Mouse (Mus musculus): Measurements from ENCODE around the gene Pkp1.

The Pkp1 gene

GRCm38 (mm10) chr1:135856070-135856469, 62.9 kb downstream of the Pkp1 start:
- no peak for DNase-seq (ENCODE audit: low spot score in 2 of 2)

GRCm38 (mm10) chr1:135855344-135855687, 63.7 kb downstream of the Pkp1 start:
- DNase-seq (ENCODE audit: low spot score in 2 of 2) = no peak

GRCm38 (mm10) chr1:135854591-135855343, 64.2 kb downstream of the Pkp1 start:
- DNase-seq (ENCODE audit: low spot score in 2 of 2) = no peak

- no peak for DNase-seq (ENCODE audit: low spot score in 2 of 2)
Measured at GRCm38 (mm10) chr1:135853200-135853599, 65.8 kb downstream of the Pkp1 start.

- peak in 1 of 2 experiments; percentile 19 for DNase-seq (ENCODE audit: low spot score in 2 of 2)
Measured at GRCm38 (mm10) chr1:135852044-135852756, 66.8 kb downstream of the Pkp1 start.

- peak in 1 of 2 experiments; percentile 40 for DNase-seq (ENCODE audit: low spot score in 2 of 2)
Measured at GRCm38 (mm10) chr1:135850722-135851512, 68.1 kb downstream of the Pkp1 start.

- no peak for DNase-seq (ENCODE audit: low spot score in 2 of 2)
Measured at GRCm38 (mm10) chr1:135847611-135848351, 71.2 kb downstream of the Pkp1 start.

GRCm38 (mm10) chr1:135847139-135847562, 71.9 kb downstream of the Pkp1 start:
- DNase-seq (ENCODE audit: low spot score in 2 of 2) = peak in 1 of 2 experiments; percentile 31

GRCm38 (mm10) chr1:135846632-135847031, 72.4 kb downstream of the Pkp1 start:
- DNase-seq (ENCODE audit: low spot score in 2 of 2) = no peak

GRCm38 (mm10) chr1:135844481-135844880, 74.5 kb downstream of the Pkp1 start:
- no peak for DNase-seq (ENCODE audit: low spot score in 2 of 2)

GRCm38 (mm10) chr1:135843519-135844262, 75.3 kb downstream of the Pkp1 start:
- no peak for DNase-seq (ENCODE audit: low spot score in 2 of 2)

GRCm38 (mm10) chr1:135840675-135841395, 78.2 kb downstream of the Pkp1 start:
- peak in 1 of 2 experiments; percentile 24 for DNase-seq (ENCODE audit: low spot score in 2 of 2)

- no peak for DNase-seq (ENCODE audit: low spot score in 2 of 2)
Measured at GRCm38 (mm10) chr1:135839065-135839464, 79.9 kb downstream of the Pkp1 start.

GRCm38 (mm10) chr1:135838626-135839025, 80.4 kb downstream of the Pkp1 start:
- DNase-seq (ENCODE audit: low spot score in 2 of 2) = no peak

- DNase-seq (ENCODE audit: low spot score in 2 of 2) = no peak
Measured at GRCm38 (mm10) chr1:135835716-135836483, 83.1 kb downstream of the Pkp1 start, which contains the start of gene Tnnt2. TSS of gene Tnnt2 (plus strand) at chr1:135836354.

- DNase-seq (ENCODE audit: low spot score in 2 of 2) = no peak
Measured at GRCm38 (mm10) chr1:135834983-135835382, 84.0 kb downstream of the Pkp1 start.

- no peak for DNase-seq (ENCODE audit: low spot score in 2 of 2)
Measured at GRCm38 (mm10) chr1:135834206-135834859, 84.7 kb downstream of the Pkp1 start.

- peak in 1 of 2 experiments; percentile 52 for DNase-seq (ENCODE audit: low spot score in 2 of 2)
Measured at GRCm38 (mm10) chr1:135828918-135829317, 90.1 kb downstream of the Pkp1 start.

GRCm38 (mm10) chr1:135821780-135822179, 97.2 kb downstream of the Pkp1 start:
- no peak for DNase-seq (ENCODE audit: low spot score in 2 of 2)
